Mouse (Mus musculus) kidney, adult 2 months (tissue): Measurements from ENCODE around the gene Smarcd1. TPM values are rescaled to one million over a fixed set of nuclear protein-coding genes. Genes with fewer than 3 reads are reported as not detected.

Experiments used
- DNase-seq: peaks from one replicate; pipeline ENCODE4 v3.0.0; 2021
- H3K27ac ChIP-seq: fragments of 200-500 bp; 2 replicates; pipeline ENCODE4 v1.5.1; 2012; ENCODE audit warnings: low read depth, low read length, control low read depth, inconsistent platforms; ENCODE audit not compliant: insufficient read depth
- H3K27me3 ChIP-seq: fragments of 200-500 bp; replicated peaks from 2 replicates; pipeline ENCODE4 v1.6.1; 2012; ENCODE audit warnings: mild to moderate bottlenecking, moderate library complexity, low read length, inconsistent platforms; ENCODE audit not compliant: control insufficient read depth, insufficient read depth
- H3K36me3 ChIP-seq: fragments of 200-500 bp; 2 replicates; pipeline ENCODE4 v1.6.1; 2012; ENCODE audit warnings: mild to moderate bottlenecking, moderate library complexity, low read length, inconsistent platforms; ENCODE audit not compliant: control insufficient read depth, insufficient read depth
- H3K4me1 ChIP-seq: fragments of 200-500 bp; 2 replicates; pipeline ENCODE4 v1.6.1; 2011; ENCODE audit warnings: low read length; ENCODE audit not compliant: control insufficient read depth, insufficient read depth
- H3K4me3 ChIP-seq: fragments of 200-500 bp; 2 replicates; pipeline ENCODE4 v1.5.1; 2011; ENCODE audit warnings: mild to moderate bottlenecking, low read depth, low read length, control low read depth; ENCODE audit not compliant: insufficient read depth
- CTCF ChIP-seq: fragments of 200-500 bp; conservative IDR thresholded peaks from 2 replicates; pipeline ENCODE4 v1.5.1; 2011; ENCODE audit warnings: low read depth, mild to moderate bottlenecking, control low read depth, low read length, moderate library complexity, mixed read lengths; ENCODE audit not compliant: insufficient read depth, insufficient read length
- POLR2A ChIP-seq: fragments of 200-500 bp; IDR thresholded peaks from one replicate; pipeline ENCODE4 v1.6.1; 2011; ENCODE audit warnings: low read depth, low read length, control low read depth
- WGBS: fragments of 180-500 bp; shearing (Covaris S2); methylation state at CpG from one replicate; pipeline ENCODE4 v1.1.7; 2018; 5-methylcytosine and 5-hydroxymethylcytosine counted together
- polyA plus RNA-seq: library from polyadenylated mRNA; depleted of rRNA; stranded (reverse); fragments of >200 nt; gene quantifications from 2 replicates; pipeline ENCODE4 v1.2.3, GENCODE M21; 2012

Smarcd1 gene
- polyA plus RNA-seq, 1 experiment = 27.7 TPM

- peaks cover 3% of the 10 kb centered on the region for H3K36me3 ChIP-seq
- no peak for DNase-seq
- H3K27ac ChIP-seq = no peak overlapping the region
- 95% methylated on average over 13 of the region's 13 CpGs for WGBS
- H3K27me3 ChIP-seq = no peaks in the 10 kb centered on the region
- TF ChIP-seq CTCF (no peak), POLR2A (no peak)
- peaks cover 16% of the 10 kb centered on the region for H3K4me1 ChIP-seq
- no peak overlapping the region for H3K4me3 ChIP-seq
Observed at GRCm38 (mm10) chr15:99708176-99708575, 6.2 kb downstream of the Smarcd1 start.

DNA sequence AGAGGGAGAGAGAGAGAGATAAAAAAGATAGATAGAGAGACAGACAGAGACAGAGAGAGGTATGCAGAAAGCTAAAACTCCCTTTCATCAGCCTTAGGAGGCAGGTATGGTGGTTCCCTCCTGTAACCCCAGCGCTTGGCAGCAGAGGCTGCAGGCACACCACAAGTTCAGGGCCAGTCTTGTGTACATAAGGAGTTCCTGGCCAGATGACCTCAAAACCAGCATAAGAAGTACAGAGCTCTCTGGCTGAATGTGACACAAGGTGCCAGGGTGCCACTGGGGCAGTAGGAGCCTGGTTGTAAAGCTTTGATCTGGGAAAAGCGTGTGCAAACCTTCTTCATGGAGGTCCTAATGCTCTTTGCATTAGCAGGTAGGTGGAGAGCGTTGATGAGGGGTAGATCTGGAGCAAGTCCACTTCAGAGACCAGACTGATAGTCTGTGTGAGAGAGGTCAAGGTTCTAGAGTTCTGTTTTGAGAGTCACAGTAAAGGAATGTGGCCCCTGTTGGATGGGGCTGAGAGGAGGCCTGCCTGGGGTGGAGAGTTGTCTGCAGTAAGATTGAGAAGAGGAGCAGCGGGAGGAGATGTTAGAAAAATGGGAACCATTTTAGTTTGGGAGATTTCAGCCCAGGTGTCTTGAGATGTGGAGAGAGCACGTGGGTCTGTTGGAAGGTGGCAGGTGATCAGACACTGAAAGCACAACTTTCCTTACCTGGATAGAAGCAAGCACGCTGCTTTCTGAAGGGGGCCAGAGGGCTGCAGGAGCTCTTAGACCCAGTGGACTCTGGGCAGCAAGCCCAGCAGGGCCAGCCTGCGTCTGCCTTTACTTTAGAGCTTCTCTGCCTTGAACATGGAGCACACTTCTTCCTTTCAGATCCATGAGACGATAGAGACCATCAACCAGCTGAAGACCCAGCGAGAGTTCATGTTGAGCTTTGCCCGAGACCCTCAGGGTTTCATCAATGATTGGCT, 8.6 kb downstream of the Smarcd1 start:
- TF ChIP-seq POLR2A = no peak
- no peak for TF ChIP-seq CTCF
- peaks cover 3% of the 10 kb centered on the region for H3K36me3 ChIP-seq
- DNase-seq = no peak
- H3K27ac ChIP-seq = no peak overlapping the region
- H3K27me3 ChIP-seq = no peaks in the 10 kb centered on the region
- 75% methylated on average over 10 of the region's 10 CpGs for WGBS
- H3K4me1 ChIP-seq = peaks cover 6% of the 10 kb centered on the region; the same call in 1 of the 2 replicates
- no peak overlapping the region for H3K4me3 ChIP-seq

DNA sequence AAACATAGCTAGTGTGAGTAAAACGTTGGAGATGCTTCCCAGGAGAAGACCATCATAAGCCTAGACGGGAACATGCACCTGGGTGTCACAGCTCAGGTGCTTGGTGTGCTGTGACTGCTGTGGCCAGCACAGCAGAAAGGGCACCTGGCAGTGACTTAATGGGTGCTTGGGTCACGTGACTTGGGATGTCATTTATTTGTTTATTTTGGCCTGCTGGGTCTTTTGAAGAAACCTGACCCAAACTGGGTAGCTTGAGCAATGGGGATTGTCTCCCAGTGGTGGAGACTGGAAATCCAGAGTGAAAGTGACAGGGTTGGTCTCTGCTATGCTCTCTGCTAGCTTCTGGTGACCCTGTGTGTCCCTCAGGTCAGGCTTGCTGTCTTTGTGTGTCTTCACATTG, 9.6 kb downstream of the Smarcd1 start:
- no peak for DNase-seq
- Histone ChIP-seq H3K4me3 (no peak overlapping the region), H3K27me3 (no peaks in the 10 kb centered on the region), H3K4me1 (peaks cover 15% of the 10 kb centered on the region; the same call in 1 of the 2 replicates), H3K36me3 (peaks cover 3% of the 10 kb centered on the region), H3K27ac (no peak overlapping the region)
- TF ChIP-seq POLR2A (no peak), CTCF (no peak)
- 45% methylated on average over 3 of the region's 3 CpGs for WGBS

GRCm38 (mm10) chr15:99712666-99713559, 11.0 kb downstream of the Smarcd1 start:
- Histone ChIP-seq H3K4me3 (no peak overlapping the region), H3K36me3 (no peaks in the 10 kb centered on the region; the same call in none of the 2 replicates), H3K4me1 (peaks cover 19% of the 10 kb centered on the region), H3K27ac (no peak overlapping the region), H3K27me3 (no peaks in the 10 kb centered on the region)
- DNase-seq = no peak
- TF ChIP-seq CTCF (no peak), POLR2A (no peak)
- WGBS = 57% methylated on average over 13 of the region's 13 CpGs

DNA sequence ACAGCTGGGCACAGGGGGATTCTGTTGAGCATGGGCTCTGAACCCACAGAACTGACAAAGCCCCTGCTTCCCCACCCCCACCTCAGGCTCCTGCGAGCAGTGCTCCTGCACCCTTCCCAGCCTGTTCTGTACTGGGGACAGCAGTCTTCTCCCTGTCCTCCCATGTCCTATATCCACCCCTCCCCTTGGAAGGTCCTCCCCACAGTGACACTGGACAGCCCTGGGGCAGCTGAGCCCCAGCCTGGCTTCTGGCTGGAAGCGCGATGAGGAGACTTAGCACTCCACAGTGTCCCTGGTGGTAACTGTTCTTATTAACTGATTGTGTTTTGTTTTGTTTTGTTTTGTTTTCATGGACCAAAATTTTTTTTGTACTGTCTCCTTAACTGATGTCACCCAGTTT, 11.6 kb downstream of the Smarcd1 start:
- H3K36me3 ChIP-seq = no peaks in the 10 kb centered on the region; the same call in none of the 2 replicates
- DNase-seq = no peak

GRCm38 (mm10) chr15:99714206-99714605, 12.3 kb downstream of the Smarcd1 start:
- Histone ChIP-seq H3K36me3 (no peaks in the 10 kb centered on the region; the same call in 1 of the 2 replicates), H3K27ac (0 out of 2 replicates have a peak overlapping the region, but pooled peaks have one; percentile 7), H3K4me3 (no peak overlapping the region), H3K27me3 (no peaks in the 10 kb centered on the region), H3K4me1 (peaks cover 22% of the 10 kb centered on the region)
- no peak for TF ChIP-seq CTCF
- TF ChIP-seq POLR2A = no peak
- 47% methylated on average over 4 of the region's 4 CpGs for WGBS
- no peak for DNase-seq

More for the DNA sequence above, 11.6 kb downstream of the Smarcd1 start:
- Histone ChIP-seq H3K4me3 (no peak overlapping the region), H3K4me1 (peaks cover 22% of the 10 kb centered on the region), H3K27me3 (no peaks in the 10 kb centered on the region), H3K27ac (no peak overlapping the region)
- TF ChIP-seq POLR2A = no peak
- TF ChIP-seq CTCF = no peak
- 67% methylated on average over 3 of the region's 3 CpGs for WGBS
